Mouse (Mus musculus): ENCODE measurements around the gene 4930512M02Rik. TPM values are rescaled to one million over a fixed set of nuclear protein-coding genes. Genes with fewer than 3 reads are reported as not detected.

4930512M02Rik gene
- polyA plus RNA-seq, 1 experiment = not detected

DNA sequence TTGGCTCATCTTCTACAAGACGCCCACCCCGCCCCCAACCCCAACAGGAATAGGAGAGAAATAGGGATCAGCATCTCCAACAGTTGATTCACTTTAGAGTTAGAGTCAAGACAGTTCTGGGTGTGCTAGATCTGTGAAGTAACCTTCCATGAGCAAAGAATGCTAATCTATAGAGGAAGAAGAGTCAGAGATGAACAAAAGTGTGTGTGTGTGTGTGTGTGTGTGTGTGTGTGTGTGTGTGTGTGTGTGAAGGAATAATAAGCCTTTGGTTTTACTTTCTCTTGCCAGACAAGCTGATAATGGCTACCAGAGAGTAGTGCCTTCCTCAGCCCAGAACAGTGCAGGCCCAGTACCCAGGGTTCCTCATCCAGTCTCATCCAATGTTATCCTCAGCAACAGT is 59.6 kb downstream of the 4930512M02Rik start:
- DNase-seq = no peak
- Histone ChIP-seq H3K4me1 (ENCODE audit: control insufficient read depth, insufficient read depth, low read length) (peaks cover 2% of the 10 kb centered on the region; the same call in 1 of the 2 replicates), H3K4me3 (replicated peaks; ENCODE audit: extremely low read depth, low read depth, low read length) (no peak overlapping the region)
- no peak for TF ChIP-seq CTCF (IDR thresholded peaks at IDR 0.05; ENCODE audit: insufficient read depth, low read length)
- TF ChIP-seq POLR2A (IDR thresholded peaks at IDR 0.05; ENCODE audit: borderline replicate concordance, extremely low read depth, low read depth, low read length) = no peak
- 78% methylated on average over 2 of the region's 2 CpGs for WGBS

DNA sequence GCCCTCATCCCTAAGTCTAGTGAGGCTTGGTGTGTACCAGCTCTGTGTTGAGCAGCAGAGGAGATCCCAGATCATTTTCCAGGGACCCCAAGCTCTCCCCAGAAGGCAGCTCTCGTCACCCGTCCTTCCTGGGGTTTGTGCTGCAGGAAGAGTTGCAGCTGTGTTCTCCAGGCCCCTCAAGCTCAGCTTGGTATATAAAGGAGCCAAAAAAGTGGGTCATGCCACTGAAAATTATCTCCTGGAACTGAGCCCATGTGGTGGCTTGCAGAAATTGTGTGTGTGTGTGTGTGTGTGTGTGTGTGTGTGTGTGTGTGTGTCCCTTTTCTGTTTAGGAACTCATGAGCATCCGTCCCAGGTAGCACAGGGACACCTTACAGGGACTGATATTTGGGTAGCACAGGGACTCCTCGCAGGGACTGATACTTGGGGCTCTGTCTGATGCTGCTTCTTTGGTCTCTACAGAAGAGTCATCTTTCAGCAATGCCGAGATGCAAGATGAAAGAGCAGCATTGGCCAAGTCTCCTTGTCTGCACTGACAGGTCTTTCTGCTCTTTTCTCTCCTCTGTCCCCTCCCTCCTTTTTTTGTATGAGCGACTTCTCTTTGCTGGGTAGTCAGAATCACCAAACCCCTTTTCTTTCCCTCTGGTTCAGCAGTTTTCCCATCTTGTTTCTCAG is 62.4 kb downstream of the 4930512M02Rik start:
- no peak for DNase-seq
- Histone ChIP-seq H3K4me3 (replicated peaks; ENCODE audit: extremely low read depth, low read depth, low read length) (no peak overlapping the region), H3K4me1 (ENCODE audit: control insufficient read depth, insufficient read depth, low read length) (peaks cover 2% of the 10 kb centered on the region; the same call in 1 of the 2 replicates)
- WGBS = 66% methylated on average over 6 of the region's 6 CpGs
- TF ChIP-seq POLR2A (IDR thresholded peaks at IDR 0.05; ENCODE audit: borderline replicate concordance, extremely low read depth, low read depth, low read length) (no peak), CTCF (IDR thresholded peaks at IDR 0.05; ENCODE audit: insufficient read depth, low read length) (no peak)

DNA sequence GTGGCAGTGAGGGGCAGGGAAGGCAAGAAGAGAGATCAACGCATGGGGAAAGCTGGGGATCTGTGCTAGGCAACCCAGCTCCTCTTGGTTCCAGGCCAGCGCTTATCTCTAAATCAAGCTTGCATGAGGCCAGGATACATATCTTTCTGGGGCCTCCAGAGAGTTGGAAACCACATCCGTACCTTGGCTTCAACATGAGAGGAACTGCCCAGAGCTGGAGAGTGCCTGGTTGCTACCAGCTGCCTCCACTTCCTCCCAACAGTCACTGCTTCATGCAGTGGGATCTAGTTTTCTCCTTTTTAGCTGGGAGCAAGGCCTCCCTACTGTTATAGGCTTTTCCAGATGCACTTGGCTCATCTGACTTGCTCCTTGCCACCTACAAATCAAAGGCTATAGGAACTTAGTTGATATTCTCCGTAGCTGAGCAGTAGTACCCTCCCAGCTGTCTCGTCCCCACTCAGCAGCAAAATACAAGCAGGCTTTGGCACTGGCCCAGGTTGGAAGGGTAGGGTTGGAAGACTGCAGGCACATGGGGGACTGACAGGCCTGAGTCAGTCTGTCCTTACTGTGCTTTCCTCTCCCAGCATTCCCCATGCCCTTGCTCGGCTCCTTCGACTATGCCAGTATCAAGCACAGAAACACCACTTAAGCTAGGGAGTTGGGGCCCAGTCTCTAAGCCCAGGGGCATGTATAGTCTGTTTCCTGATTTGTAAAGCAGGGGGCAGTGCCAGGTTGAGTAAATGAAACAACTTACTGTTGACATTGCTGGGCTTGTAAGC is 63.2 kb downstream of the 4930512M02Rik start:
- TF ChIP-seq CTCF (IDR thresholded peaks at IDR 0.05; ENCODE audit: insufficient read depth, low read length) = no peak
- TF ChIP-seq POLR2A (IDR thresholded peaks at IDR 0.05; ENCODE audit: borderline replicate concordance, extremely low read depth, low read depth, low read length) = no peak
- DNase-seq = no peak
- WGBS = 46% methylated on average over 7 of the region's 7 CpGs
- peaks cover 2% of the 10 kb centered on the region; the same call in 1 of the 2 replicates for H3K4me1 ChIP-seq (ENCODE audit: control insufficient read depth, insufficient read depth, low read length)
- no peak overlapping the region for H3K4me3 ChIP-seq (replicated peaks; ENCODE audit: extremely low read depth, low read depth, low read length)

DNA sequence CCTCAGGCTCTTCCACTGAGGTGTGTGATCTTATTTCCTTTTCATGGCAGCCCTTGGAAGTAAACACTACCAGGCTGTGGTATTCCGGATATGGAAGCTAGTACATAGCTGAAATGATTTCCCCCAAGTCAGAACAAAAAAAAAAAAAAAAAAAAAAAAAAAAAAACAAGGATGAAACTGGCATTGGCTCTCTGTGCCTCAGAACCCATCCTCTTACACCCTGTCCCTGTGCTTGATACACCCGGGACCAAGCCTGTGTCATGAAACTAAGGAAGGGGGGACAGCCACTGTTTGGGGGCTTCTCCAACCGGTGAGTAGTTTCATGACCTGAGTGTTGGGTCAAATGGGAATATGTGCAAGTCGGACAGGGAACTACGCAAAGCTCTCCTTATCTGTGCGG is 66.5 kb downstream of the 4930512M02Rik start:
- 80% methylated on average over 6 of the region's 6 CpGs for WGBS
- DNase-seq = no peak
- no peak overlapping the region for H3K4me3 ChIP-seq (replicated peaks; ENCODE audit: extremely low read depth, low read depth, low read length)
- TF ChIP-seq POLR2A (IDR thresholded peaks at IDR 0.05; ENCODE audit: borderline replicate concordance, extremely low read depth, low read depth, low read length) (no peak), CTCF (IDR thresholded peaks at IDR 0.05; ENCODE audit: insufficient read depth, low read length) (no peak)
- H3K4me1 ChIP-seq (ENCODE audit: control insufficient read depth, insufficient read depth, low read length) = no peaks in the 10 kb centered on the region

- 73% methylated on average over 7 of the region's 7 CpGs for WGBS
- no peak overlapping the region for H3K4me3 ChIP-seq (replicated peaks; ENCODE audit: extremely low read depth, low read depth, low read length)
- no peaks in the 10 kb centered on the region for H3K4me1 ChIP-seq (ENCODE audit: control insufficient read depth, insufficient read depth, low read length)
- no peak for DNase-seq
- TF ChIP-seq POLR2A (IDR thresholded peaks at IDR 0.05; ENCODE audit: borderline replicate concordance, extremely low read depth, low read depth, low read length) (no peak), CTCF (IDR thresholded peaks at IDR 0.05; ENCODE audit: insufficient read depth, low read length) (no peak)
Measured at GRCm38 (mm10) chr11:11559099-11559686, 68.4 kb downstream of the 4930512M02Rik start.

DNA sequence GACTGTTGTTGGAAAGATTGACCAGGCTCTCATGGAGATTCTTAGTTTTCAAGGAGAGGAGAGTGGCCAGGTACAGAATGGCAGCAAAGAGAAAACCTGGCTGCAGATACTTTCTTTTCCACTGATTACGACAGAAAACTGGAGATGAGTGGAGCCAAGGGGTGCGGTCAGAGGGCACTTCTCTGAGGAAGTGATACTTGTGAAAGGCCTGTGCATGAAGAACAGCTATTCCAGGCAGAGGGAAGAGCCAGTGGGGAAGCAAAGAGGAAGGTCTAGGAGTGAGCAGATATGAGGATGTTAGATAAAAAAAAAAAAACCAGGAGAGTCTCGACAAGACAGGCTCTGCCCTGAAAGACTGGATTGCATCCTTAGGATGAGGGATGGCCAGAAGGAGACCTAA is 69.0 kb downstream of the 4930512M02Rik start:
- Histone ChIP-seq H3K4me1 (ENCODE audit: control insufficient read depth, insufficient read depth, low read length) (no peaks in the 10 kb centered on the region), H3K4me3 (replicated peaks; ENCODE audit: extremely low read depth, low read depth, low read length) (no peak overlapping the region)
- 43% methylated on average over 3 of the region's 3 CpGs for WGBS
- TF ChIP-seq CTCF (IDR thresholded peaks at IDR 0.05; ENCODE audit: insufficient read depth, low read length) (no peak), POLR2A (IDR thresholded peaks at IDR 0.05; ENCODE audit: borderline replicate concordance, extremely low read depth, low read depth, low read length) (no peak)
- DNase-seq = no peak

DNA sequence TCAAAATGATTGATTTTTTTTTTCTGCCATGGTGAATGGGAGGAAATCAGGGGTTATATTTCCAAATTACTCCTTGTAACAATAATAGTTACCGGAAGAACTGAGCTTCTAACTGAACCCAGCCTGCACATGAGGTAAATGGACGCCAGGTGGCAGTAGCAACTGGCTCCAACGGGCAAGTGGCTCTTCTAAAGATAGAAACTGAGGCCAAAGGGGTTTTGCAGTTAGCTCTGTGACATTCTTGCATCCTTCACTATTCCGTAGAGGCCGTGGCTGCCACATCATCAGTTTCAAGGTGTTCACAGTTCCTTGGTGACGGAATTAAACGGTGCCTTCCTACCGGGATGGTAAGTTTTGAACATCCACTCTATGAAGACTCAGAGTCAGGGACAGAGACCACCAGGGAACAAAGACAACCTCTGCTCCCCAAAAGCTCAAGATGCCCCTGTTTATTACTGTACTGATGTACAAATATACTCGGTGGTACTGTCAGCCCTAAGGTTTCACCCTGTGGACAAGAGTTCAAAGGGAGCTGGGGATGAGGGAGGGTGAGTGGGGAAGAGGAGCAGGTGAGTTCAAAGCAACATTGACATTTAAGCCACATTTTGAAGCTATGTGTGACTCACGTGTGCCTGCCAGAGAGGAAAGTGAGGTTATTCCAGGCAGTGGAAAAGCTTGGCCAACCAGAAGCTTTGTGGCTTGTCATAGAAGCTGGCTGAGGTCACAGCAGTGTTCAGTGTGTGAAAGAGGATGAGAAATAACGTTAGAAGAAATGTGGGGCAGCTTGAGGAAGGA is 70.3 kb downstream of the 4930512M02Rik start:
- WGBS = 30% methylated on average over 11 of the region's 11 CpGs
- DNase-seq = peak; percentile 49
- H3K4me1 ChIP-seq (ENCODE audit: control insufficient read depth, insufficient read depth, low read length) = no peaks in the 10 kb centered on the region
- TF ChIP-seq CTCF (IDR thresholded peaks at IDR 0.05; ENCODE audit: insufficient read depth, low read length) = peak; percentile 81
- TF ChIP-seq POLR2A (IDR thresholded peaks at IDR 0.05; ENCODE audit: borderline replicate concordance, extremely low read depth, low read depth, low read length) = no peak
- H3K4me3 ChIP-seq (replicated peaks; ENCODE audit: extremely low read depth, low read depth, low read length) = no peak overlapping the region

DNA sequence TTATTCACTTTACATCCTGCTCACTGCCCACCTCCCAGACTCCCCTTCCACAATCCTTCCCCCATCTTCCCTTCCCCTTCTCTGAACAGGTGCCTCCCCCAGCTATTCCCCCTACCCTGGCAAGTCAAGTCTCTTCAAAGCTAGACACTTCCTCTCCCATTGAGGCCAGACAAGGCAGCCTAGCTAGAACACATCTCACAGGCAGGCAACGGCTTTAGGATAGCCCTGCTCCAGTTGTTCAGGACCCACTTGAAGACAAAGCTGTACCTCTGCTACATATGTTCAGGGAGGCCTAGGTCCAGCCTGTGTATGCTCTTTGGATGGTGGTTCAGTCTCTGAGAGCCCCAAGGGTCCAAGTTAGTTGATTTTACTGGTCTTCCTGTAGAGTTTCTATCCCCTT is 71.4 kb downstream of the 4930512M02Rik start:
- no peak overlapping the region for H3K4me3 ChIP-seq (replicated peaks; ENCODE audit: extremely low read depth, low read depth, low read length)
- H3K4me1 ChIP-seq (ENCODE audit: control insufficient read depth, insufficient read depth, low read length) = no peaks in the 10 kb centered on the region
- 78% methylated on average over 1 of the region's 1 CpGs for WGBS
- TF ChIP-seq CTCF (IDR thresholded peaks at IDR 0.05; ENCODE audit: insufficient read depth, low read length) = no peak
- no peak for TF ChIP-seq POLR2A (IDR thresholded peaks at IDR 0.05; ENCODE audit: borderline replicate concordance, extremely low read depth, low read depth, low read length)
- no peak for DNase-seq

DNA sequence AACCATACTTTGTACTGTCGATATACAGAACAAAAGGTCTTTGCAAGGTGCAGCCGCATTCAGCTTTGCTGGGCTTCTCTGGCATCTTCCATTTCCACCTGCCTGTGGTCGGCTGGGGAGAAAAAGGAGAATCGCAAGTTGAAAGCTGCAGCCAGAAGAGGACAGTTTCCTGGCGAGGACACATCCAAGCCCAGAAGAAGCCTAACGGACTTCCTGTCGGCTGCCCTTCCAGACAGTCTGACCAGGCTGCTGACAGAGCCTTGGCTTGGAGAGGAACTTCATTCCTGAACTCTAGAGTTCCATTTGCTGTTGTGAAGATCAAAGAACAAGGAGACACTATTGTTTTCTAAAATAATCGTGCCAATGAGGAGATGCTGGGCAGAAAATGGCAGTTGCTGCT is 72.1 kb downstream of the 4930512M02Rik start:
- TF ChIP-seq CTCF (IDR thresholded peaks at IDR 0.05; ENCODE audit: insufficient read depth, low read length) = no peak
- no peak for TF ChIP-seq POLR2A (IDR thresholded peaks at IDR 0.05; ENCODE audit: borderline replicate concordance, extremely low read depth, low read depth, low read length)
- no peaks in the 10 kb centered on the region for H3K4me1 ChIP-seq (ENCODE audit: control insufficient read depth, insufficient read depth, low read length)
- DNase-seq = no peak
- no peak overlapping the region for H3K4me3 ChIP-seq (replicated peaks; ENCODE audit: extremely low read depth, low read depth, low read length)
- 62% methylated on average over 8 of the region's 8 CpGs for WGBS
